Mouse (Mus musculus) CH12.LX (cell line): Measurements from ENCODE around the gene Tmem108. TPM values are rescaled to one million over a fixed set of nuclear protein-coding genes. Genes with fewer than 3 reads are reported as not detected.

ENCODE experiments used
- DNase-seq: peaks from one replicate; pipeline ENCODE4 v3.0.0-alpha.2; 2013; ENCODE audit errors: extremely low read depth
- H3K27ac ChIP-seq: 2 replicates; pipeline ENCODE4 v1.5.1; 2012; ENCODE audit warnings: low read depth, mild to moderate bottlenecking, control low read depth, moderate library complexity; ENCODE audit not compliant: insufficient read depth
- H3K27me3 ChIP-seq: replicated peaks from 2 replicates; pipeline ENCODE3; 2012; ENCODE audit warnings: inconsistent platforms
- H3K36me3 ChIP-seq, 2 experiments: replicated peaks in 1 of 2; 2 replicates each; pipeline versions ENCODE3 to v1.6.1; 2012; ENCODE audit warnings: inconsistent platforms in 1 of 2, low read length in 1 of 2, mild to moderate bottlenecking in 1 of 2, mixed read lengths in 1 of 2, moderate library complexity in 1 of 2; ENCODE audit not compliant: control insufficient read depth in 1 of 2, insufficient read depth in 1 of 2
- H3K4me1 ChIP-seq, 2 experiments: 2 replicates each; pipeline ENCODE4 v1.6.1; 2012; ENCODE audit warnings: inconsistent platforms in 1 of 2, moderate library complexity in 1 of 2; ENCODE audit not compliant: insufficient read depth in 2 of 2, control insufficient read depth in 1 of 2
- H3K4me2 ChIP-seq: 2 replicates; pipeline ENCODE4 v1.6.1; 2012; ENCODE audit warnings: low read depth, mild to moderate bottlenecking, control low read depth; ENCODE audit not compliant: poor library complexity, insufficient read depth, severe bottlenecking
- H3K4me3 ChIP-seq, 3 experiments: fragments of 150-350 bp in 1 of 3; sonication (generic) in 1 of 3; replicated peaks in 1 of 3; 2 replicates each; pipeline versions ENCODE3 to v1.5.1; 2011 to 2012; ENCODE audit warnings: low read depth in 2 of 3, low read length in 2 of 3, mild to moderate bottlenecking in 2 of 3, moderate library complexity in 2 of 3, control low read depth in 1 of 3, improper control_type of control experiment in 1 of 3, inconsistent platforms in 1 of 3, mixed read lengths in 1 of 3; ENCODE audit not compliant: poor library complexity in 1 of 3
- H3K79me2 ChIP-seq: replicated peaks from 2 replicates; pipeline ENCODE4 v1.6.1; 2012; ENCODE audit warnings: mild to moderate bottlenecking, moderate library complexity; ENCODE audit not compliant: control insufficient read depth, poor library complexity, insufficient read depth, severe bottlenecking; ENCODE audit errors: extremely low read depth
- H3K9ac ChIP-seq: 2 replicates; pipeline ENCODE4 v1.6.1; 2012; ENCODE audit warnings: low read depth, mild to moderate bottlenecking, control low read depth, moderate library complexity; ENCODE audit not compliant: insufficient read depth
- H3K9me3 ChIP-seq: replicated peaks from 2 replicates; pipeline ENCODE3; 2012; ENCODE audit warnings: low read length, inconsistent platforms, mixed read lengths
- CHD1 ChIP-seq: IDR thresholded peaks from 2 replicates; pipeline ENCODE4 v1.6.1; 2012; ENCODE audit warnings: low read depth, low read length, improper control_type of control experiment, inconsistent platforms
- E2F4 ChIP-seq: IDR thresholded peaks from 2 replicates; pipeline ENCODE4 v1.6.1; 2011; ENCODE audit warnings: low read depth, low read length, improper control_type of control experiment; ENCODE audit not compliant: insufficient replicate concordance
- ETS1 ChIP-seq: conservative IDR thresholded peaks from 2 replicates; pipeline ENCODE4 v1.6.1; 2012; ENCODE audit warnings: low read depth, mild to moderate bottlenecking, inconsistent platforms, low read length, improper control_type of control experiment, moderate library complexity
- JUND ChIP-seq: conservative IDR thresholded peaks from 2 replicates; pipeline ENCODE4 v1.6.1; 2011; ENCODE audit warnings: low read depth, low read length, improper control_type of control experiment
- KAT2A ChIP-seq: IDR thresholded peaks from 2 replicates; pipeline ENCODE4 v1.6.1; 2012; ENCODE audit warnings: low read length, improper control_type of control experiment, inconsistent platforms; ENCODE audit not compliant: insufficient replicate concordance
- MAX ChIP-seq: IDR thresholded peaks from 2 replicates; pipeline ENCODE4 v1.6.1; 2011; ENCODE audit warnings: low read length, improper control_type of control experiment
- MAZ ChIP-seq: IDR thresholded peaks from 2 replicates; pipeline ENCODE4 v1.6.1; 2012; ENCODE audit warnings: low read depth, mild to moderate bottlenecking, inconsistent platforms, low read length, improper control_type of control experiment, moderate library complexity
- MEF2A ChIP-seq: IDR thresholded peaks from 2 replicates; pipeline ENCODE4 v1.6.1; 2014; ENCODE audit warnings: low read depth, mild to moderate bottlenecking, inconsistent platforms, low read length, improper control_type of control experiment, borderline replicate concordance
- PAX5 ChIP-seq: IDR thresholded peaks from 2 replicates; pipeline ENCODE4 v1.6.1; 2012; ENCODE audit warnings: low read length, inconsistent platforms, mixed read lengths
- POLR2A ChIP-seq: IDR thresholded peaks from 2 replicates; pipeline ENCODE4 v1.6.1; 2011; ENCODE audit warnings: low read depth, mild to moderate bottlenecking, improper control_type of control experiment, low read length
- POLR2AphosphoS2 ChIP-seq: IDR thresholded peaks from 2 replicates; pipeline ENCODE4 v1.6.1; 2011; ENCODE audit warnings: low read depth, low read length, improper control_type of control experiment
- RCOR1 ChIP-seq: conservative IDR thresholded peaks from 2 replicates; pipeline ENCODE4 v1.6.1; 2012; ENCODE audit warnings: low read depth, mild to moderate bottlenecking, inconsistent platforms, low read length, improper control_type of control experiment
- SMC3 ChIP-seq: IDR thresholded peaks from 2 replicates; pipeline ENCODE4 v1.6.1; 2011; ENCODE audit warnings: low read depth, low read length, improper control_type of control experiment
- UBTF ChIP-seq: IDR thresholded peaks from 2 replicates; pipeline ENCODE4 v1.6.1; 2012; ENCODE audit warnings: low read depth, mild to moderate bottlenecking, inconsistent platforms, low read length, improper control_type of control experiment, moderate library complexity
- ZMIZ1 ChIP-seq: IDR thresholded peaks from 2 replicates; pipeline ENCODE4 v1.6.1; 2012; ENCODE audit warnings: low read depth, mild to moderate bottlenecking, inconsistent platforms, low read length, improper control_type of control experiment
- ZNF384 ChIP-seq: IDR thresholded peaks from 2 replicates; pipeline ENCODE4 v1.6.1; 2012; ENCODE audit warnings: low read depth, low read length, improper control_type of control experiment, inconsistent platforms
- dilution Hi-C: fragments of 300-500 bp; cut with MboI; formaldehyde crosslinking; loops from 2 replicates; pipeline ENCODE4 v1.14.3; 2020; ENCODE audit warnings: low sequenced_read_pairs; ENCODE audit not compliant: extremely low pct_unique_long_range_greater_than_20kb, extremely low pct_ligation_motif_present
- in situ Hi-C: fragments of 300-500 bp; cut with MboI; formaldehyde crosslinking; loops from 3 replicates; pipeline ENCODE4 v1.14.3; 2019; ENCODE audit warnings: low sequenced_read_pairs, low pct_ligation_motif_present, low pct_unique_long_range_greater_than_20kb, mixed read lengths
- polyA plus RNA-seq: library from polyadenylated mRNA; unstranded; fragments of >175 nt; gene quantifications from 2 replicates; pipeline ENCODE4 v1.2.1, GENCODE M21; 2012; ENCODE audit warnings: low read depth; ENCODE audit not compliant: insufficient read length
- total RNA-seq, 2 experiments: library from RNA; depleted of rRNA; stranded (reverse); fragments of 300-350 nt in 1 of 2; fragments of >200 nt in 1 of 2; gene quantifications; 2 replicates each; pipeline ENCODE4 v1.2.3; 2012 to 2014

The Tmem108 gene
- total and polyA plus RNA-seq, 3 experiments, result 0.04 to 0.13 (median 0.07) TPM

DNA sequence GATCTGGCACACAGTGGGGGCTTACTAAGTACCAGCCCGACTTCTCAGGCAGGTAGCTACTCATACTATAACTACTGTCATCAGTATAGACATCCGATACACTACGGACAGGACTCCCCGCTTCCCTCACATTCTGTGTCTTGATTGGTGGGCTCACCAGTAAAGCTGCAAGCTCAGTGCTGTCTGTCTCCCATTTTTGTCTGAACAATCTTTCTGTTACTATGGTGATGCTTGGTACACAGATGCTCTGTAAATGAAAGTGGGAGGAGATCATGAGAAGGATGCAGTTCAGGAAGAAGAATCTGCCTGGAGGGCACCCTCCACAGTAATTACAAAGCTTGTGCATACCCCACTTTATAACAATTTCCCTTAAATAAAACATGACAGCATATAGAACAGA is 176.8 kb downstream of the Tmem108 start:
- in situ Hi-C loops, result no loop called here

DNA sequence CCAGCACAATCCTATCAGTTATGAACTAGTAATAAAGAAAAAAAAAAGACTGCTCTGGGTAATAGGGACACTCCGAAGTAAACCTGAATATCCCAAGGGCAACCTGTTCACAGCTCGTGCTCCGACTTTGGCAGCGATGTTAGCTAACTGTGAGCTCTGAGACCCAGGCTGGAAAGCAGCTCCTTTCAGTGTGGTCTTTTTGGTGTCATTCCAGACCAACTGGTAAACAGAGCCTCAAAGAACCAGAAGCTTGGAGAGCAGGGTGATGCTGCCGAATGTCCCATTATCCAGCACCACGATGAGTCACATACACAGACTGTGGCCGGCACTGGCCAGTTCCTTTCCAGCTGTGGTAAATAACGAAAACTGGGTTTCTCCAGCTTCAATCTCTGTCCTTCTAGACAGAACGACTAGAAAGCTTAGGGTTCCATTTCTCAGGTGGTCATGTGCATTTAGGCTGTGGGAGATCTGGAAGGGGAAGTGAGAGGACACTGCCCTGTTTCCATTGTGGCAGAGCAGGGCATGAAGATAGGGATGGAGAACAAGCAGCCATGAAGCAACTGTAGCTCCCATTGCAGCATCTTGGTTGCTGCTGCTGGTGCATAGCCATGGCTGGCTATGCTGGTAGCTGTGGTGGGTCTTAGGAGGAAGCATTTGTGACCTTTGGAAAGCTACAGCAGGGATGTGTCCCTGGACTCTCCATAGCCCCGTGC is 179.2 kb downstream of the Tmem108 start:
- no peak for DNase-seq
- no peak overlapping the region for H3K4me3 ChIP-seq
- in situ Hi-C loops (no loop called here), dilution Hi-C loops (no loop called here)
- H3K9me3 ChIP-seq, result peaks cover 3% of the 10 kb centered on the region
- TF ChIP-seq MEF2A (no peak), ETS1 (no peak), MAX (no peak), RCOR1 (no peak), ZNF384 (no peak), SMC3 (no peak), PAX5 (no peak), E2F4 (no peak), ZMIZ1 (no peak), CHD1 (no peak), POLR2A (no peak), JUND (no peak), UBTF (no peak)
- no peaks in the 10 kb centered on the region for H3K79me2 ChIP-seq
- no peak overlapping the region for H3K4me2 ChIP-seq
- peaks cover 0 to 7% of the 10 kb centered on the region in 2 experiments; a peak in 1 of 4 replicates for H3K4me1 ChIP-seq
- H3K27me3 ChIP-seq, result peaks cover 67% of the 10 kb centered on the region
- no peak overlapping the region for H3K27ac ChIP-seq
- H3K9ac ChIP-seq, result no peak overlapping the region
- H3K36me3 ChIP-seq, result no peaks in the 10 kb centered on the region

More for the DNA sequence above, 176.8 kb downstream of the Tmem108 start:
- no peak for DNase-seq
- Histone ChIP-seq H3K9ac (no peak overlapping the region), H3K4me3 (no peak overlapping the region), H3K9me3 (peaks cover 3% of the 10 kb centered on the region), H3K36me3 (no peaks in the 10 kb centered on the region), H3K27me3 (peaks cover 71% of the 10 kb centered on the region), H3K4me1 (peaks cover 0 to 7% of the 10 kb centered on the region in 2 experiments; a peak in 1 of 4 replicates), H3K79me2 (no peaks in the 10 kb centered on the region), H3K4me2 (no peak overlapping the region), H3K27ac (no peak overlapping the region)
- dilution Hi-C loops, result no loop called here
- TF ChIP-seq MAZ (no peak), KAT2A (no peak), POLR2AphosphoS2 (no peak)
